Mouse (Mus musculus): ENCODE results near the gene Fmo5. TPM values are rescaled to one million over a fixed set of nuclear protein-coding genes. Genes with fewer than 3 reads are reported as not detected.

The Fmo5 gene
- polyA plus RNA-seq, 1 experiment from 2014 or later = 0.43 TPM

DNA sequence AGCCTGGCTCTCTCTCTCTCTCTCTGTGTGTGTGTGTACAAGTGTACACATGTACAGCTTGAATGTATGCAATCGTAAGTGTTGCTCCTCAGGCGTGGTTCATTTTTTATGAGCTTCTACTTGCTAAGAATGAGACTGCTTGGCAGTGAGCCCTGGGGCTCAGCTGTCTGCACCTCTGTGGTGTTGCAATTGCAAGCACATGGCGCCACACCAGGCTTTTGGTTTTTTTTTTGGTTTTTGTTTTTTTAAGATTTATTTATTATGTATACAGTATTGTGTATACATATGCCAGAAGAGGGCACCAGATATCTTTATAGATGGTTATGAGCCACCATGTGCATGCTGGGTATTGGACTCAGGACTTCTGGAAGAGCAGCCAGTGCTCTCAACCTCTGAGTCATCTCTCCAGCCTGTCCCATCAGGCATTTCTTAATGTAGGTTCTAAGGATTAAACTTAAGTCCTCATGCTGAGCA lies 5.7 kb downstream of the Fmo5 start:
- no peak overlapping the region for H3K4me3 ChIP-seq
- 88% methylated on average over 3 of the region's 3 CpGs for WGBS
- H3K9ac ChIP-seq = no peak overlapping the region
- ATAC-seq = no peak
- H3K4me2 ChIP-seq = no peak overlapping the region
- no peak overlapping the region for H3K27ac ChIP-seq
- H3K27me3 ChIP-seq = no peaks in the 10 kb centered on the region
- H3K4me1 ChIP-seq = no peaks in the 10 kb centered on the region
- H3K36me3 ChIP-seq (ENCODE audit: poor library complexity, severe bottlenecking) = no peaks in the 10 kb centered on the region
- no peaks in the 10 kb centered on the region for H3K9me3 ChIP-seq (replicated peaks)

- no peaks in the 10 kb centered on the region for H3K9me3 ChIP-seq (replicated peaks)
- WGBS = 87% methylated on average over 4 of the region's 4 CpGs
- no peak for ATAC-seq
Measured at GRCm38 (mm10) chr3:97641396-97641795, 12.8 kb downstream of the Fmo5 start.

DNA sequence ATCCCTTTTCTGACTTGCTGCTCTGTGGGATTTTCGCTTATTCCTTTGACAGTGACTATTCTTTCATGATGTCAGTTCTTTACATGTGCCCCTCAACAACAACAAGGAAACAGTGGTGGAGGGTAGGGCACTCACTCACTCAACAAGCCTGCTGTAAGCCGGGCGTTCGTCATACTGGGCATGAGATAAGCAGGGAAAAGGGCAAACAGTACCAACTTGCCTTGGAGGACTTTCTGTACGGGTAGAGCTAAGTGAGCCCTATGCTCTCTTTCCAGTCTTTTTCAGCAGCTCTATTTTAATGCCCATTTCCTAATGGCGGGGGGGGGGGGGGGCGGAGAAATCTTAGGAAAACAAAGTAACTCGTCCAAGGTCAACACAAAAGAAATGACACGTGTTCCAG lies 13.4 kb downstream of the Fmo5 start:
- H3K4me2 ChIP-seq = no peak overlapping the region
- WGBS = 86% methylated on average over 9 of the region's 9 CpGs
- no peaks in the 10 kb centered on the region for H3K9me3 ChIP-seq (replicated peaks)
- H3K36me3 ChIP-seq (ENCODE audit: poor library complexity, severe bottlenecking) = no peaks in the 10 kb centered on the region
- no peaks in the 10 kb centered on the region for H3K27me3 ChIP-seq
- no peak overlapping the region for H3K9ac ChIP-seq
- ATAC-seq = no peak
- no peak overlapping the region for H3K4me3 ChIP-seq
- H3K4me1 ChIP-seq = no peaks in the 10 kb centered on the region
- no peak overlapping the region for H3K27ac ChIP-seq

More at GRCm38 (mm10) chr3:97641396-97641795, 12.8 kb downstream of the Fmo5 start:
- H3K4me3 ChIP-seq = no peak overlapping the region
- H3K27me3 ChIP-seq = no peaks in the 10 kb centered on the region
- H3K36me3 ChIP-seq (ENCODE audit: poor library complexity, severe bottlenecking) = no peaks in the 10 kb centered on the region
- no peak overlapping the region for H3K9ac ChIP-seq
- H3K27ac ChIP-seq = no peak overlapping the region
- H3K4me1 ChIP-seq = no peaks in the 10 kb centered on the region
- H3K4me2 ChIP-seq = no peak overlapping the region

- H3K36me3 ChIP-seq (ENCODE audit: poor library complexity, severe bottlenecking) = no peaks in the 10 kb centered on the region
- 52% methylated on average over 1 of the region's 1 CpGs for WGBS
- no peak for ATAC-seq
Measured at GRCm38 (mm10) chr3:97648518-97648917, 19.9 kb downstream of the Fmo5 start.

GRCm38 (mm10) chr3:97649022-97649421 lies 20.4 kb downstream of the Fmo5 start:
- H3K27ac ChIP-seq = no peak overlapping the region
- H3K36me3 ChIP-seq (ENCODE audit: poor library complexity, severe bottlenecking) = no peaks in the 10 kb centered on the region
- no peaks in the 10 kb centered on the region for H3K27me3 ChIP-seq
- no peak for ATAC-seq
- no peak overlapping the region for H3K9ac ChIP-seq
- no peak overlapping the region for H3K4me3 ChIP-seq
- no peak overlapping the region for H3K4me2 ChIP-seq
- WGBS = 85% methylated on average over 3 of the region's 3 CpGs
- no peaks in the 10 kb centered on the region for H3K9me3 ChIP-seq (replicated peaks)
- no peaks in the 10 kb centered on the region for H3K4me1 ChIP-seq

More at GRCm38 (mm10) chr3:97648518-97648917, 19.9 kb downstream of the Fmo5 start:
- H3K27me3 ChIP-seq = no peaks in the 10 kb centered on the region
- H3K4me1 ChIP-seq = no peaks in the 10 kb centered on the region
- no peak overlapping the region for H3K4me3 ChIP-seq
- no peak overlapping the region for H3K9ac ChIP-seq
- H3K4me2 ChIP-seq = no peak overlapping the region
- H3K27ac ChIP-seq = no peak overlapping the region
- no peaks in the 10 kb centered on the region for H3K9me3 ChIP-seq (replicated peaks)

DNA sequence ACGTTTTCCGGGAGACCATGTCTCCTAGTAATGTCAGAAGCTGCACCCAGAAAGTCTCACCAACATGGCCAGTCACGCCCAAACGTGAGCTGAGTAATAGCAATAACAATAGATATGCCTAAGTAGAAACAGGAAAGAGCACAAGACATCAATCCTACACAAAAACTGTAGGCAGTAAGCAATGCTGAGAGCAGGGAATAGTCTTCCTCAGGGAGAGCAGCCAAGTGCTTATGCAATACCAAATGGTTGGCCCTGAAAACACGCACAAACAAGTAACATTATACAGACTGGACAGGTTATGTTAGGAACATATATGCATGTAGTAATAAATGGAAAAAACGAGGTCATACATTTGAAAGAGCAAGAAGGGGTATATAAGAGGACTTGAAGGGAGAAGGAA lies 20.9 kb downstream of the Fmo5 start:
- WGBS = 81% methylated on average over 6 of the region's 6 CpGs
- Histone ChIP-seq H3K4me1 (no peaks in the 10 kb centered on the region), H3K27ac (no peak overlapping the region), H3K4me2 (no peak overlapping the region), H3K9ac (no peak overlapping the region), H3K36me3 (ENCODE audit: poor library complexity, severe bottlenecking) (no peaks in the 10 kb centered on the region), H3K4me3 (no peak overlapping the region), H3K9me3 (replicated peaks) (no peaks in the 10 kb centered on the region), H3K27me3 (no peaks in the 10 kb centered on the region)
- no peak for ATAC-seq

DNA sequence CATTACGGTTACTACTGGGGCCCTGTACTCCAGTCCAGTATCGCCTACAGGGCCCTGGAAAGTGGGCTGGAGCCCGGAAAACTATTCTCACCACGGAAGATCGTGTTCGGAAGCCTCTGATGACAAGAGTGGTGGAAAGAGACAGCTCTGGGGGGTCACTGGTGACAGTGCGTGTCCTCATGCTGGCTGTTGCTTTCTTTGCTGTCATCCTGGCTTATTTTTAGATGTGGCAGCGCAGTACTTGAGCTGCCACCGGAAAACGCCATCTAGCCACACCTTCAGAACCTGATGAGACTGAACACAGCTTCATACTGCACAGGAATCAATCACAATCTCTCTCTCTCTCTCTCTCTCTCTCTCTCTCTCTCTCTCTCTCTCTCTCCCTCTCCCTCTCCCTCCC lies 23.0 kb downstream of the Fmo5 start:
- no peaks in the 10 kb centered on the region for H3K27me3 ChIP-seq
- no peaks in the 10 kb centered on the region; the same call in 1 of the 2 replicates for H3K9me3 ChIP-seq (replicated peaks)
- no peak overlapping the region for H3K27ac ChIP-seq
- no peak overlapping the region for H3K9ac ChIP-seq
- ATAC-seq = no peak
- no peaks in the 10 kb centered on the region for H3K4me1 ChIP-seq
- H3K36me3 ChIP-seq (ENCODE audit: poor library complexity, severe bottlenecking) = no peaks in the 10 kb centered on the region
- H3K4me3 ChIP-seq = no peak overlapping the region
- 85% methylated on average over 10 of the region's 10 CpGs for WGBS
- no peak overlapping the region for H3K4me2 ChIP-seq

DNA sequence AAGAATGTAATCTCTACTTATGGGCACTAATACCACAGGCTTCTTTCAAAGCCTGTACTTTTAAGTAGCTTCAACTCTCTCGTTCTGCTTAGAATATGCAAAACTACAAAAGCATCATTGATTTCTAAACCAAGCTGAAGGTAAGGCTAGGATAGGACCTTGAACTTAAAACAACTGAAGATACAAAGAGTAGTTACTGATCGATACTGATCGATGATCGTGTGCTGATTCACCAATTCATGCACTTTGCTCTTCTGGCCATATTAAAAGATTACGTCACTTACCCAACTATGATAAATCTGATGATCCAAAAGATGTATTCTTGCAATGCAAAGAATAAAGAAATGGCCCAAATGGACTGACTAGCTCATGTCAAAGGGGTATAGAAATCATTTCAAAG lies 25.2 kb downstream of the Fmo5 start:
- no peak overlapping the region for H3K27ac ChIP-seq
- H3K9ac ChIP-seq = no peak overlapping the region
- H3K4me1 ChIP-seq = peaks cover 6% of the 10 kb centered on the region
- 94% methylated on average over 5 of the region's 5 CpGs for WGBS
- no peaks in the 10 kb centered on the region; the same call in 1 of the 2 replicates for H3K9me3 ChIP-seq (replicated peaks)
- no peaks in the 10 kb centered on the region for H3K27me3 ChIP-seq
- H3K4me2 ChIP-seq = no peak overlapping the region
- no peaks in the 10 kb centered on the region for H3K36me3 ChIP-seq (ENCODE audit: poor library complexity, severe bottlenecking)
- ATAC-seq = no peak
- no peak overlapping the region for H3K4me3 ChIP-seq

DNA sequence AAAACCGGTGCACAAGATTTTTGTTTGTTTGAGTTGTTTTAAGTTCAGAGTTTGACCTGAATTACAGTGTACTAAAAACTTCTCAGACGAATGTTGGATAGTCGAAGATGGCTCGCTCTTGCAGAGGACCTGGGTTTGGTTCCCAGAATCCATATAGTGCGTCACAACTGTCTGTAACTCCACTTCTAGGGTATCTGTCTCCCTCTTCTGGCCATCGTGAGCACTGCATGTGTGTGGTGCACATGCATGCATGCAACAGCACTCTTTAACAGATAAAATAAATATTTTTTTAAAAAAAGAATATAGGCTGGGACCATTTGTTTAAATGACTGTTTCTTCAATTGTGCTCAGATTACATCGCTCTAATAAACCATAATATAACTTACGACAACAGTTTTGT lies 26.3 kb downstream of the Fmo5 start:
- Histone ChIP-seq H3K27ac (no peak overlapping the region), H3K9ac (no peak overlapping the region), H3K36me3 (ENCODE audit: poor library complexity, severe bottlenecking) (no peaks in the 10 kb centered on the region), H3K4me2 (no peak overlapping the region), H3K4me3 (no peak overlapping the region), H3K4me1 (peaks cover 17% of the 10 kb centered on the region), H3K9me3 (replicated peaks) (no peaks in the 10 kb centered on the region; the same call in 1 of the 2 replicates), H3K27me3 (no peaks in the 10 kb centered on the region)
- WGBS = 81% methylated on average over 8 of the region's 8 CpGs
- ATAC-seq = no peak

DNA sequence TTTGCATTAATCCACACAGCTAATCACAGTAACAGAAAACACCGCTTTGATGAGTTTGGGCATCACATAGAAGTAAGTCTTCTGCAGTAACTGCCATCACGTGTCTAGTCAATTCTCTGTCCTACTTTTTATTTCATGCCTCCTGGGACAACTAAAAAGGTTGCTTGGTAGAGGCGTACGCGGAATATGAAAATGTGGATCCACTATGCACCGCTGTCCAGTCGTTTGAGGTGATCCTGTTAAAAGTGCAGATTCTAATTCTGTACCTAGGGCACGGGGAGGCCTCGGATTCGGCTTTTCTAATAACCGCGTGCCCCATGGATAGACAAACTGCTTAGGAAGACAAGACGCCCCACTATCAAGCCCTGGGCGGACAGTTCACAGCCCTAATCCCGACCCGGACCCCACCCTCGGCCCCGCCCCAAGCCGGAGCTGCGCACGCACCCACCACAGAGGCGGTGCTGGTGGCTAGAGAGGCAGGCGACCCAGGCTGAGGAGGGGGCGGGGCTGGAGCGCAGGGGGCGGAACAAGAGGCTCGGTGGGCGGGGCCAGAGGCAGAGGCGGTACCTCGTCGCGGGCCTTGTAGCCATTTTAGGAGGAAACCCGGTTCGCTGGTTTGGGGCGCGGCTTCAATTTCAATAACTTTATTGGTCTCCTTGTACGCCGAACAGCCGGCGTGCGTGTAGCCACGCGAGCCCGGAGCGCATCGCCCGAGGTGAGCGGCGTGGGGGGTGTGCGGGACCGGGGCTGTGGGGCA lies 29.2 kb downstream of the Fmo5 start, which contains the start of gene Prkab2:
Gene Prkab2 (plus strand): TSS at position 539 of the 757 bp plus-strand sequence.
- peak; percentile 96 for ATAC-seq
- H3K36me3 ChIP-seq (ENCODE audit: poor library complexity, severe bottlenecking) = 0 out of 2 replicates have a peak, but pooled peaks cover 3% of the 10 kb centered on the region
- 0 out of 2 replicates have a peak within 1 kb of the TSS, but pooled peaks have one; percentile 31 for H3K27ac ChIP-seq
- H3K4me2 ChIP-seq = peak within 1 kb of the TSS; percentile 83
- H3K27me3 ChIP-seq = no peaks in the 10 kb centered on the region
- peaks cover 17% of the 10 kb centered on the region for H3K4me1 ChIP-seq
- WGBS = 3% methylated on average over 51 of the region's 51 CpGs
- peak within 1 kb of the TSS; percentile 78 for H3K4me3 ChIP-seq
- H3K9me3 ChIP-seq (replicated peaks) = no peaks in the 10 kb centered on the region; the same call in 1 of the 2 replicates
- H3K9ac ChIP-seq = peak within 1 kb of the TSS; percentile 78

- peak; percentile 82 for ATAC-seq
Measured at GRCm38 (mm10) chr3:97658426-97659193, 30.0 kb downstream of the Fmo5 start.

GRCm38 (mm10) chr3:97659746-97660145 lies 31.1 kb downstream of the Fmo5 start:
- Histone ChIP-seq H3K4me2 (no peak overlapping the region), H3K27ac (no peak overlapping the region), H3K4me3 (no peak overlapping the region), H3K9me3 (replicated peaks) (no peaks in the 10 kb centered on the region; the same call in 1 of the 2 replicates), H3K27me3 (no peaks in the 10 kb centered on the region), H3K9ac (0 out of 2 replicates have a peak overlapping the region, but pooled peaks have one; percentile 3), H3K36me3 (ENCODE audit: poor library complexity, severe bottlenecking) (peaks cover 11% of the 10 kb centered on the region; the same call in 1 of the 2 replicates), H3K4me1 (peaks cover 17% of the 10 kb centered on the region)
- WGBS = 91% methylated on average over 7 of the region's 7 CpGs
- no peak for ATAC-seq

More at GRCm38 (mm10) chr3:97658426-97659193, 30.0 kb downstream of the Fmo5 start:
- Histone ChIP-seq H3K4me1 (peaks cover 17% of the 10 kb centered on the region), H3K36me3 (ENCODE audit: poor library complexity, severe bottlenecking) (peaks cover 3% of the 10 kb centered on the region; the same call in 1 of the 2 replicates), H3K9ac (peak overlapping the region; percentile 78), H3K4me3 (peak overlapping the region; percentile 78), H3K9me3 (replicated peaks) (no peaks in the 10 kb centered on the region; the same call in 1 of the 2 replicates), H3K27me3 (no peaks in the 10 kb centered on the region), H3K4me2 (peak overlapping the region; percentile 83), H3K27ac (0 out of 2 replicates have a peak overlapping the region, but pooled peaks have one; percentile 31)
- 1% methylated on average over 41 of the region's 50 CpGs for WGBS
